Mouse (Mus musculus): ENCODE results near the gene Ubtfl1. TPM values are rescaled to one million over a fixed set of nuclear protein-coding genes. Genes with fewer than 3 reads are reported as not detected.
"Not testable (repeated sequence)": the region's sequence is repeated elsewhere in the genome, so short reads cannot be mapped to it uniquely, and the experiment has no call there.

Ubtfl1 gene
- not detected in 2 replicates for polyA plus RNA-seq (2016; fragmentation: Nextera tagmentation; extraction: Ambion mirVana)

DNA sequence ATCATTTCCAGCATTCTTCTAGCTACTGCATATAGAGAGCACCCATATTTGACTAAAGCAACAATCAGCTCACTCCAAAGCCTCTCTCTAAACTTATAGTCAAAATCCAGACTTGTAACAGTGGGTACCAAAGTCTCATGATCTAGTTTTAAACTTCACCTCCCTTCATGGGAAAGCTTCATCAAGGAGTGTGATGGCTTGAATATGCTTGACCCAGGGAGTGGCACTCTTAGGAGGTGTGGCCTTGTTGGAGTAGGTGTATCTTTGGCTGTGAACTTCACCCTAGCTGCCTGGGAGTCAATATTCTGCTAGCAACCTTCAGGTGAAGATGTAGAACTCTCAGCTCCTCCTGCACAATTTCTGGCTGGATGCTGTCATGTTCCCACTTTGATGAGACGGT is at the start of gene Ubtfl1:
Gene Ubtfl1 (plus strand): TSS at position 301 of the 400 bp plus-strand sequence.
- Histone ChIP-seq H3K4me1 (replicated peaks) (no peaks in the 10 kb centered on the region), H3K4me3 (replicated peaks) (no peak within 1 kb of the TSS), H3K27me3 (no peaks in the 10 kb centered on the region), H3K36me3 (no peaks in the 10 kb centered on the region), H3K4me2 (no peak within 1 kb of the TSS), H3K27ac (no peak within 1 kb of the TSS), H3K9me3 (no peaks in the 10 kb centered on the region), H3K9ac (replicated peaks) (no peak within 1 kb of the TSS)
- ATAC-seq (ENCODE audit: insufficient number of reproducible peaks, insufficient read depth, low FRiP score, low TSS enrichment, low read depth) = no peak
- 82% methylated on average over 1 of the region's 1 CpGs for WGBS

DNA sequence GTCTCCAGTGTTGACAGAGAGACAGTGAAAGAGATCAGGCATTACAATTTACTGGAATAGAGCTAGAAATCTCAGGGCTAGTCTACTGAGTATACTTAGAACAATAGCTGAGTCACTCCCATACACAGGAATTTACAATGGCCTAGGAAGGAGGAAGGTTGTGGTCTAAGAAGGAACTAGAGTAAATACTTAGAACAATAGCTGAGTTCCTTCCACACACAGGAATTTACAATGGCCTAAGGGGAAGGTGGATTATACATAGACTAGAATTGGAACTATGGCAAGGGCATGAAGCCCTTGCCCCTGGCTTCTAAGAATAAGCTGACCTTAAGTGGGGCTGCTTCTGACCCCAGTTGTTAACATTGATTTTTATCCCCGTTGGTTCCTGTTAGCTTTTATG is 31.2 kb upstream of the Ubtfl1 start:
- ATAC-seq (ENCODE audit: insufficient number of reproducible peaks, insufficient read depth, low FRiP score, low TSS enrichment, low read depth); H3K4me2 ChIP-seq; H3K4me3 ChIP-seq (replicated peaks); H3K9ac ChIP-seq (replicated peaks); H3K4me1 ChIP-seq (replicated peaks); H3K36me3 ChIP-seq; H3K27ac ChIP-seq; H3K27me3 ChIP-seq; H3K9me3 ChIP-seq: not testable (repeated sequence)
- WGBS = 69% methylated on average over 1 of the region's 1 CpGs

DNA sequence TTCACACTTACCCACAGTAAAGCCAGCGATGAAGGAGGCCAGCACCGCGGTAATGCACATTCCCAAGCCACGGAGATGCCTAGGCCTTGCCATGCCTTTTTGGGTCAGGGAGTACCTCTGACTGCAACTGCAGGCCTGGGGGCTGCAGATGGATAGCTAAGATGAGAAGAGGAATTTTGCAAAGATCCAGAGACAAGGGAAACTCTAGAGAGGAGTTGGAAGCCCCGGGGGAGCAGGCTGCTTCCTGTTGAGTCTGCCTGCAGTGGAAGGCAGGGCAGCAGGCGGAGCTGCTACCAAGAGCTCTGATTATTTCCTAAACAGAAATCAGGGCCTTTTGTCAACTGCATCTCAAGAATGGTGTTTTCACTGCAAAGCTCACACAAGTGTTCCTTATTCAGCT is 18.4 kb upstream of the Ubtfl1 start:
- Histone ChIP-seq H3K9ac (replicated peaks) (no peak overlapping the region), H3K4me1 (replicated peaks) (peaks cover 5% of the 10 kb centered on the region; the same call in 1 of the 2 replicates), H3K4me2 (no peak overlapping the region), H3K27me3 (no peaks in the 10 kb centered on the region), H3K36me3 (no peaks in the 10 kb centered on the region), H3K27ac (no peak overlapping the region), H3K4me3 (replicated peaks) (no peak overlapping the region), H3K9me3 (no peaks in the 10 kb centered on the region)
- 21% methylated on average over 6 of the region's 6 CpGs for WGBS
- no peak for ATAC-seq (ENCODE audit: insufficient number of reproducible peaks, insufficient read depth, low FRiP score, low TSS enrichment, low read depth)

DNA sequence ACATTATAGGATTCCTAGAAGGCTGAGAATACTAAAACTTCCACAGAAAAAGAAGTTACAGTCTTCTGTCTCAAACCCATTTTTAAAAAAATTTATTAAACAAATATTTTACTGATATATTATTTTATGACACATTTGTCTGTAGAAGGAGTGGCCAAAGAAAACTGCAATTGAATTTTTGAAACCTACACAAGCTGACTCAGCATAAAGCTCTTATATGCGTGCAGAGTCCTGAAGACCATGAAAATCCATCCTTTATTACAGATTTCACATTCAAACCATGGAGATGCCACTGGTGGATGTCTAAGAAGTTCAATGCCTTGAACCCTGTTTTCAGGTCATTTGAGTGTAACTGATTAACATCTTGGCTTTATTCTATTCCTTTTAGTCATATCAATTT is 4.6 kb upstream of the Ubtfl1 start:
- ATAC-seq (ENCODE audit: insufficient number of reproducible peaks, insufficient read depth, low FRiP score, low TSS enrichment, low read depth) = no peak
- Histone ChIP-seq H3K27me3 (no peaks in the 10 kb centered on the region), H3K36me3 (no peaks in the 10 kb centered on the region), H3K4me2 (no peak overlapping the region), H3K27ac (no peak overlapping the region), H3K4me1 (replicated peaks) (no peaks in the 10 kb centered on the region), H3K4me3 (replicated peaks) (no peak overlapping the region), H3K9me3 (no peaks in the 10 kb centered on the region), H3K9ac (replicated peaks) (no peak overlapping the region)
- WGBS = 79% methylated on average over 1 of the region's 1 CpGs

DNA sequence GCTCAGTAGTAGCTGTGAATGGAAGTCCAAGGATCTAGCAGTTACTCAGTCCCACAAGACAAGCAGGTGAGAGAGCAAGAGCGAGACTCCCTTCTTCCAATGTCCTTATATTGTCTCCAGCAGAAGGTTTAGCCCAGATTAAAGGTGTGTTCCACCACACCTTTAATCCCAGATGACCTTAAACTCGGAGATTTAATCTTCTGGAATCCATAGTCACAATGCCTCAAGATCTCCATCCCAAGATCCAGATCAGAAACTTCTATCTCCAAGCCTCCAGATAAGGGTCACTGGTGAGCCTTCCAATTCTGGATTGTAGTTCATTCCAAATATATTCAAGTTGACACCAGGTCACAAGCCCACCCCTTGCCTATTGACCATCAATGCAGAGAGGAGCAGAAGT is 1.3 kb upstream of the Ubtfl1 start, which contains the start of gene Naalad2:
Gene Naalad2 (minus strand): TSS at position 101 of the 400 bp plus-strand sequence.
- not testable (repeated sequence) for ATAC-seq (ENCODE audit: insufficient number of reproducible peaks, insufficient read depth, low FRiP score, low TSS enrichment, low read depth); H3K9me3 ChIP-seq; H3K9ac ChIP-seq (replicated peaks); H3K27ac ChIP-seq; H3K4me2 ChIP-seq; H3K27me3 ChIP-seq; H3K36me3 ChIP-seq; H3K4me1 ChIP-seq (replicated peaks); H3K4me3 ChIP-seq (replicated peaks)
- 78% methylated on average over 2 of the region's 2 CpGs for WGBS

DNA sequence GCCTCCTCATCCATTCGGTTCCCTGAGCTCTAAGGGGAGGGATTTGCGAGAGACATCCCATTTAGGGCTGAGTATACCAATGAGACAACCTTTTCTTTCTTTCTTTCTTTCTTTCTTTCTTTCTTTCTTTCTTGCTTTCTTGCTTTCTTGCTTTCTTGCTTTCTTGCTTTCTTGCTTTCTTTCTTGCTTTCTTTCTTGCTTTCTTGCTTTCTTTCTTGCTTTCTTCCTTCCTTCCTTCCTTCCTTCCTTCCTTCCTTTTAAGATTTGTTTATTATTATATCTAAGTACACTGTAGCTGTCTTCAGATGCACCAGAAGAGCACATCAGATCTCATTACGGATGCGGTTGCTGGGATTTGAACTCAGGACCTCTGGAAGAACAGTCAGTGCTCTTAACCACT is 8.2 kb downstream of the Ubtfl1 start:
- not testable (repeated sequence) for H3K27ac ChIP-seq; ATAC-seq (ENCODE audit: insufficient number of reproducible peaks, insufficient read depth, low FRiP score, low TSS enrichment, low read depth); H3K4me2 ChIP-seq; H3K4me1 ChIP-seq (replicated peaks); H3K9ac ChIP-seq (replicated peaks); H3K4me3 ChIP-seq (replicated peaks); H3K36me3 ChIP-seq; H3K27me3 ChIP-seq; H3K9me3 ChIP-seq
- 90% methylated on average over 4 of the region's 4 CpGs for WGBS

DNA sequence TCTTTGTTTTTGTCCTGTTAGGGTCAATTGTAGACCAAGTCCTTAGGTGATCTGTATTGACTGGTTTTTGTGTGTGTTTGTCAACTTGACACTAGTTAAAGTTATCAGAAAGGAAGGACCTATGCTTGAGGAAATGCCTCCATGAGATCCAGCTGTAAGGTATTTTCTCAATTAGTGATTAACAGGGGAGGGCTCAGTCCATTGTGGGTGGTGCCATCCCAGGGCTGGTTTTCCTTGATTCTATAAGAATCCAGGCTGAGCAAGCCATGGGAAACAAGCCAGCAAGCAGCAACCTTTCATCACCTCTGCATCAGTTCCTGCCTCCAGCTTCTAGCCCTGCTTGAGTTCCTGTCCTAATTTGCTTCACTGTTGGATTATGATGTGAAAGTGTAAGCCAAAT is 26.1 kb downstream of the Ubtfl1 start, which contains the start of gene Mbd3l2:
Gene Mbd3l2 (plus strand): TSS at position 301 of the 400 bp plus-strand sequence.
- H3K27me3 ChIP-seq = no peaks in the 10 kb centered on the region
- H3K4me2 ChIP-seq = no peak within 1 kb of the TSS
- no peak within 1 kb of the TSS for H3K9ac ChIP-seq (replicated peaks)
- H3K9me3 ChIP-seq = no peaks in the 10 kb centered on the region
- H3K4me3 ChIP-seq (replicated peaks) = no peak within 1 kb of the TSS
- no peak for ATAC-seq (ENCODE audit: insufficient number of reproducible peaks, insufficient read depth, low FRiP score, low TSS enrichment, low read depth)
- H3K36me3 ChIP-seq = no peaks in the 10 kb centered on the region
- H3K27ac ChIP-seq = no peak within 1 kb of the TSS
- no peaks in the 10 kb centered on the region for H3K4me1 ChIP-seq (replicated peaks)

DNA sequence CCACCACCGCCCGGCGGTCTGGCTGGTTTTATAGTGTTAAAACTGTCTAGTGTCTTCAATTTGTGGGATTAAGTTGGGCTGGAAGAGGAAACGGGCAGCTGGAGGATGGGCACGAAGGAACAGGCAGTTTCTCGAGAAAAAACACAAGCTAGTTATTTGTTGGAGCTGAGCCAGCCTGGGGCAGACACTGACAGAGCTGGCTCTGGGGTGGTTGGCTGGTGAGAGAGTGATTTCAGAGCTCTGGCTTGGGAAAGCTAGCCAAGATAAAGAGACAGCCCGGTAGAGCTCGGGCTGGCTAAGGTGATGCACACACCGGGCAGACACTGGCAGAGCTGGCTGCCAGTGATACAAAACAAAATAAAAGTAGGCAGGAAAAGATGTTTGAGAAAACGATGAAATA is 27.5 kb downstream of the Ubtfl1 start:
- Histone ChIP-seq H3K36me3 (no peaks in the 10 kb centered on the region), H3K9me3 (no peaks in the 10 kb centered on the region), H3K9ac (replicated peaks) (no peak overlapping the region), H3K4me1 (replicated peaks) (no peaks in the 10 kb centered on the region), H3K4me3 (replicated peaks) (no peak overlapping the region), H3K27me3 (no peaks in the 10 kb centered on the region), H3K4me2 (no peak overlapping the region), H3K27ac (no peak overlapping the region)
- WGBS = 83% methylated on average over 10 of the region's 10 CpGs
- ATAC-seq (ENCODE audit: insufficient number of reproducible peaks, insufficient read depth, low FRiP score, low TSS enrichment, low read depth) = no peak

DNA sequence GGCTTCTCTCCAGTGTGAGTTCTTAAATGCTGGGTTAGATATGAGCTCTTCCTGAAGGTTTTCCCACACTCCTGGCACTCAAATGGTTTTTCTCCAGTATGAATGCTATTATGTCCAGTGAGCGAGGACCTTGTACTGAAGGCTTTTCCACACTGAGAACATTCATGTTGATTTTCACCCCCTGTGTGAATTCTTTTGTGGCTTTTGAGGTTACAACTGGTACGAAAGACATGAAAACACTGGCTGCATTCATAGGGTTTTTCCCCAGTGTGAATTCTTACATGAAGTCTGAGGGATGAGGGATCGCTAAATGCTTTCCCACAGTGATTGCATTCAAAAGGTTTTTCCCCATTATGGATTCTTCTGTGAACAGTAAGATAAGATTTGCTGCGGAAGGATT is 52.3 kb downstream of the Ubtfl1 start:
- no peak overlapping the region for H3K4me3 ChIP-seq (replicated peaks)
- no peak overlapping the region for H3K4me2 ChIP-seq
- H3K27ac ChIP-seq = no peak overlapping the region
- H3K4me1 ChIP-seq (replicated peaks) = no peaks in the 10 kb centered on the region
- H3K27me3 ChIP-seq = no peaks in the 10 kb centered on the region
- WGBS = 90% methylated on average over 4 of the region's 4 CpGs
- H3K9ac ChIP-seq (replicated peaks) = no peak overlapping the region
- H3K9me3 ChIP-seq = peaks cover 7% of the 10 kb centered on the region
- H3K36me3 ChIP-seq = peaks cover 51% of the 10 kb centered on the region
- no peak for ATAC-seq (ENCODE audit: insufficient number of reproducible peaks, insufficient read depth, low FRiP score, low TSS enrichment, low read depth)

Small RNA genes within 50 kb of the gene (microRNA-seq; reads per million reads assigned to microRNA genes)
- gene Gm22854 = not detected

Other genes with a start within 250 kb of the Ubtfl1 start
- gene Chordc1, start 112.3 kb upstream of the Ubtfl1 start, polyA plus RNA-seq (2016; fragmentation: Nextera tagmentation; extraction: Ambion mirVana) = 132 and 140 TPM in 2 replicates
- 1.2 and 1.4 TPM in 2 replicates for gene Naalad2, start 1.4 kb upstream of the Ubtfl1 start, polyA plus RNA-seq (2016; fragmentation: Nextera tagmentation; extraction: Ambion mirVana)
- gene Mbd3l2, start 26.2 kb downstream of the Ubtfl1 start, polyA plus RNA-seq (2016; fragmentation: Nextera tagmentation; extraction: Ambion mirVana) = not detected in 2 replicates
- gene Zfp558, start 73.8 kb downstream of the Ubtfl1 start, polyA plus RNA-seq (2016; fragmentation: Nextera tagmentation; extraction: Ambion mirVana) = 12.4 and 12.6 TPM in 2 replicates
- not detected in 2 replicates for gene Mbd3l1, start 73.9 kb downstream of the Ubtfl1 start, polyA plus RNA-seq (2016; fragmentation: Nextera tagmentation; extraction: Ambion mirVana)